Mouse (Mus musculus) fibroblast of lung, adult 2 months (primary cell): Measurements from ENCODE around the gene Gm44503.

ENCODE experiments used
- DNase-seq: peaks from one replicate; pipeline ENCODE4 v3.0.0-alpha.2; 2011; ENCODE audit warnings: low read depth

Gm44503 gene

DNA sequence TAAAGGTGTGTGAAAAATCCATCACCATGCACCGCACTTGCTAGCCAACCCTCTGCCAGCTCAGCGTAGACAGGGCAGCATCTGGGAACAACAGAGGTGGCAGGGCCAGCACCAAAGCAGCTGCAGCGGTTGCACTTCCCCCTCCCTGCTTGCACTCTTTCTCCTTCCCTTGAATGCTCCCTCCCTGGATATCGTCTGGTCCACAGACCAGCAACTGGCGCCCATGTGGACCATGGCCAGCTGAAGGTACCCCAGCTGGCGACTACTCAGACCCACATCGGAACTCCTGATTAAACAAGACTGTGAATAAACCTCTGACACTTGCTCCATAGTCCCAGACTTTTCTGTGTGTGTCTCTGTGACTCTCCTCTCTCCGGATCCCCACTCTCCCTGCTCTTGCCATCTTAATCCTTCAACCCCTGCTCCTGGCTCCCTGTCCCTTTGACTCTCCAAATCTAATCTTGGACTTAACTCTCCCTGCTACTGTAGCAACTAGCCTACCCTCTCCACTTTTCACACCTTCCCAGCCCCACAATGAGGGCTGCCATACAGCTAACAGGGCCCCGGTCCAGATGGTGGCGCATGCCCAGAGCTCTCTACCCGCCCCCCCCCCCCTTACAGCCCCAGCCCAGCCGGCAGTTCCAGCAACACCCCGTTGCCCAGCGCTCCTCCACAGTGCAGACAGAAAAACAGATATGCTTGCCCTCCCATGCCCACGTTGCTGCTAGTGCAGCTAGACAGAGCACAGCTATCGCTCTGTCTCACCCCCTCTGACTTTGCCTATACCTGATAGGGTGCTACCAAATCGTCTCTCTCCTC, 67.4 kb downstream of the Gm44503 start:
- no peak for DNase-seq

DNA sequence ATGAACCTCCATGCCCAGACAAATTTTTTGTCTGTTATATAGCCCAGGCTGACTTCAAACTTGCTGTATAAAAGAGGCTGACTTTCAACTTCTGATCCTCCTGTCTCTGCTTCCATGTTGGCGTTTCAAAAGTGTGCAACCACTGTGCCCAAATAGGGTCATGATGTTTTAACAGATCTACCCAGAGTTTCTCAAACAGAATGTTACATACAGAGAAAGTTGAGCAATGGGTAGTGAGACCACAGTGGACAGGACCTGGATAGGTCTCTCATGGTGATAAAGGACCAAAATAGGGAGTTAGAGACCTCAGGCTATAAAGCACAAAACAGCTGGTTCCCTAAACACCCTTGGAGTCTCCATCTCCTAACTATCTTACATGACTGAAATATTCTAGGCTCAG, 71.8 kb downstream of the Gm44503 start:
- DNase-seq, result no peak

DNA sequence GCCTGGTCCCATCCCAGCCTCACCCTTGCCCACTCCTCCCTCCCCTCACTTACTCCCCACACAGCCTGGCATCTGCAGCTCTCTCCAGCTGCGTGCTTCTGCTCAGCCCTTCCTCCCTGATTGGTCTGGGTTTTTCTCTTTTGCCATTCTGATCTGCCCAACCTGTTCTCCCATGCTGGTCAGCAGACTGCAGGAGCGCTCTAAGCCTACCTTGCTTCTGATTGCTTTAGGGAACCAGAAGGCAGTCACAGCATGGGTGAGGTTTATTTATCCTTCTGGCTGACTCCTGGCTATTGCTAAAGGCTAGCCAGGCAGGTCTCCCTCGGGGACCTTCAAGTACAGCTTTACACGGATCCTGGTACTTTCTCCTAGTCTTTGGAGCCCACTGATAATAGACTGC, 72.8 kb downstream of the Gm44503 start:
- no peak for DNase-seq

DNA sequence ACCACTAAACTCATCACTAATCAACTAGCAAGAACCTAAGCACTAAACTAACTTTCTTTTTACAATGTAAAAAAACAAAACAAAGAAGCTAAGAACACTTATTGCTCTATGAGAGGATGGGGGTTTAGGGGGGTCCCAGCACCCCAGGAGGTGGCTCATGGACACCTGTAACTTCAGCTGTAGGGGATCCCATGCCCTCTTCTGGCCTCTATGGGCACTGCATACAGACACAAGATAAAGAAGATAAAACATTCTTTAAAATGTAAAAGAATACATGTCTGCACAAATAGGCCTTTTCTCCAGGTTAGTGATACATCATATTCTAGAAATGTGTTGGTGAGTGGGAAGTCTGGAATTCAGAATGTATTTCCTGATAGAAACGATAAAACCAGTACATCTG, 74.8 kb downstream of the Gm44503 start:
- DNase-seq, result no peak

DNA sequence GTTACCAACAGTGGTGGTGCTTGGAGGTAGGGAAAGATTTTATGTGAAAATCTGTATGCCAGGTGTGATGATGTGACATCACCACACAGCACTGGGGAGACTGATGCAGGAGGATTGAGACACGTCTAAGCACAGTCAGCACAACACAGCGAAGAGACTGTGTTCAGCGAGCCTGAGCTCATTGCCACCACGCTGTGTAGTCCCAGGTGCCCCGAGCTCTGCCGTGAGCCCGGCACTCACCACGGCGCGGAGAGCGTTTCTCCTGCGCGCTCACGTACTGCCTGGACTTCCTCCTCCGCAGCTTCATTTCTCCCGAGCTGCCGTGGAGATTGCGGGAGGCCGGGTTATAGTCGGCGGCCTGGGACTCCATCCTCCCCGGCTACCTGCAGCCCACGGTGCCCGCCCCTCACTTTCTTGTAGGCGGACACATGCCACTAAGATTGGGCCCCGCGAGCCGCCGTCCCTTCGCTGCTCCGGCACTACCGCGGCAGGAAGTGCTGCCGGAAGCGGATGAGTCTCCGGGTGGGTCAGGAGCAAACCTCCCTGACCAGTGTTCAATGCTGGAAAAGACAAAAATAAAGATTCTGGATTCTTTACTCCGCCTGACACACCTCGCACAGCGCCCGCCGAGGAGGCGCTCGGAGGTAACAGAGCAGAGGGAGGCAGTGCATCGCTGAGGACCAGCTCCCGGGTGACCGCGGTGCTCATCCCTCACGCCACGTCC, 80.7 kb downstream of the Gm44503 start:
- peak; percentile 44 for DNase-seq

DNA sequence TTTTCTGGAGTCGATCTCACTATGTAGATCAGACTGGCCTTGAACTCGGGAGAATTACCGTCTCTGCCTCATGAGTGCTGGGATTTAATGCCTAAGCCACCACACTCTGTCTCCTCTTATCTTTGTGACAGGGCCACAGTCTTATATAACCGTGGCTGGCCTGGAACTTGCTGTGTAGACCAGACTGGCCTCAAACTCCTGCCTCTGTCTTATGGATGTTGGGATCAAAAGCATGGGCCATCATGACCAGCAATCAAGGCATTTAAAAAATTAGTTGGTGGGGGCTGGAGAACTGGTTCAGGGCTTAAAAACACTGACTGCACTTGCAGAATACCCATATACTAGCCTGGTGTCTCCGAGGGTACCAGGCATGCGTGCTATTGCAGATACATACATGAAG, 81.4 kb downstream of the Gm44503 start, which contains the start of gene Pigb:
Gene Pigb, minus strand, starts transcription at position 299 of the 400 bp plus-strand sequence.
- no peak for DNase-seq

DNA sequence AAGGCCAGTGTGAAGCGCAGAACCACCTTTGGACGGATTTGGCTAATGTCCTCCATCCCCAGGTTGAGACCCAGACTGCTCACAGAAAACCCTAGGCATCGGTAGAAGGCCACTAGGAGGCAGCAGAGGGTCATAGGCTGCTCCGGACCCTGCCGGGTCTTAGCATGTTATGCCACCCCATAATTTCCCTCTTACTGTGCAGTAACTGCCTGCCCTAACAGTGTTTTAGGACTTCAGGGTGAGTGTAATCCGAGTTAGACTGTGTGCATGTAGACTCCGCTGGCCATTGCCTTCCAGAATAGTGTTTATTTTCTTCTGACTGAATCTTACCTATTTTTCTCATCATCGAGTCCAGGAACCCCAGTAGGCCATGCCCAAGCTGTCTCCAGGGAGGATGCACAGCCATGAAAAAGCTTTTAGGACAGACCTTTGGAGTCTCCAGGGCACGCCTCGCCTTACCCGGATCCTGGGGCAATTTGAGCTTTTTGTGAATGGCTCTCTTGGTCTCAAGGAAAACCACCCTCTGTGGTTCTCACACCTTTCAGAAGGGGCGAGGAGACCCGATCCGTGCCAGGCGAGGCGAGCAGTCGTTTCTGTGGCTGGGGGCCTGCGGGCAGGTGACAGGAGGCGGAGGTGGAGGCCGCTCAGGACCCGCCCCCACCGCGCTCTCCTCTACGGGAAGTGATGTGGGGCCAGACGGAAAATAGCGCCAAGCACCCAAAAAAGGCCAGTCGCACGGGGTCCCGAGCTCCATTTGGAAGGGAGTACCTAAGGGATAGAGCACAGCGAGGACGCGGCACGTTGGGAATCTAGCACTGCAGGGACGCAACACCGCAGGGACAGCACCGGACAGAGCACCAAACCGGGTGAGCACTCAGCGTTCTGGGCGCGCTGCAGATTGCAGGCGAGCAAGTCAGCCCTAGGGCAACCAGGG, 85.8 kb downstream of the Gm44503 start, which contains the start of gene Rab27a:
Gene Rab27a, plus strand, starts transcription at position 709 of the 934 bp plus-strand sequence.
- peak; percentile 36 for DNase-seq

DNA sequence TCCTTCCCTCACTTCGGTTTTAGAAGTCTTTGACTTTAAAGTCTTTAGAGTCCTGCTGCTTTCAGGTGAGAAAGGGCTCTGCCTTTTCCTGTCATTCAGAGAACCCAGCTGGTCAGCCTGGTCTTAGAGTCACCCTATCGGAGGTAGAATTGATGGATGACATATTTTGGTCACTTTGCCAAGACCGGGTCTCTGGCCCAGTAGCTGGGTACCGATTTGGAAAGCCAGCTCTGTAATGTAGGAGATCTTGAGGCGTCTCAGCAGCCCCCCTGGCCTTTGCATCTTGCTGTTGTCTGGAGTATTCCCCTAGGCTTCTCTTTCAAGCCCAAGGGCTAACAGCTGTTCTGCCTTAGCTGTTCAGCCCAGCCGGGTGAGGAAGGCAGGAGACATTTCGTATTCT, 86.6 kb downstream of the Gm44503 start:
- DNase-seq, result no peak

DNA sequence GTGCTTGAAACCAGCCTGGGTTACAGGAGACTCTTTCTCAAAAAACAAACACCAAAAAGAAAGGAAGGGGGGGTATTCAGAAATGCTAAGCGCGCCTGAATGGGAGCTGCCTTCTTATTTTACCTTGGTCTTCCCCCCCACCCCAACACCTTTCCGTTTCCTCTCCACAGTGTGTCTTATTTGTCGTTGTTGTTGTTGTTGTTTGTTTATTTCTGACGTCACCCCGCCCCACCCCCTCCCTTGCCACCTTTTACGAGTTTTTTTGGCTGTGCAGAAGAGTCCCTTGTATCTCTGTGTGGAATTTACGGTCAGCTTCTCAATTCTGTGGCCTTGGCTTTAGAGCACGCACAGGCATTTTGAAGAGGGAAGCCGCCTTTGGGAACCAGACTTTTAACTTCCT, 87.1 kb downstream of the Gm44503 start:
- no peak for DNase-seq

DNA sequence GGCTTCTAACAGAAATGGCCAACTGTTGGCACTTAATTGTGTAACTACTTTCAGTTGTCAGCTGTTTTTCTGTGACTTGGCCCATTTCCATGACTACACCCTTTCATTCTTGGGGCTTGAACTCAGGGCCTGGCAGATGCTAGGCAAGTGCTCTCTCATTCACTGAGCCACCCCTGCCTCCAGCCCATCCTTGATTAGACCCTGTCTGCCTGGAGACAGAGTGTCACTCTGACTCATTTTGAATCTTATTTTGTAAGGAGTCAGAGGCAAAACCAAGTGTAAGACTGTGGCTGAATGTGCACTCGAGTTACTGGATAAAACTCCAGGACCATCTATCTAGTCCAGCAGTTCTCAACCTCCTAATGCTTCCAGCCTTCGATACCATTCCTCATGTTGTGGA, 89.3 kb downstream of the Gm44503 start:
- DNase-seq, result no peak

DNA sequence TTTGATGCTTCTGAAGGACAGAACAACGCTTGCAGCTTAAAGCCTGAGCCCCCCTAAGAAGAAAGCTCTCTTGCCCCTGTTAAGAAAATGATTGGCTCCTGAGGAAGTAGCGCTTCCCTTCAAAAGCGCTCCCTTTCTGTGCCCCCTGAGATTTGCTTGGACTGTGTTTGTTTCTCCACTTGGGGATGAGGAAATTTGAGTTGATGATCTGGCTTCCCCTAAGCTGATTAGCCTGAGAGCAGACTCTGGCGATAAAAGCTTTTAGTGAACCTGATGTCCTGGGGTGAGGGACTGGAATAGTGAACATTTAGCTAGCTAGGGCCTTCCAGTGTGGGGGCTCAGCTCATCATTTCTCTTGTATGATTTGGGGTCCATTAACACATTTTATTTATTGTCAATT, 90.3 kb downstream of the Gm44503 start:
- no peak for DNase-seq

DNA sequence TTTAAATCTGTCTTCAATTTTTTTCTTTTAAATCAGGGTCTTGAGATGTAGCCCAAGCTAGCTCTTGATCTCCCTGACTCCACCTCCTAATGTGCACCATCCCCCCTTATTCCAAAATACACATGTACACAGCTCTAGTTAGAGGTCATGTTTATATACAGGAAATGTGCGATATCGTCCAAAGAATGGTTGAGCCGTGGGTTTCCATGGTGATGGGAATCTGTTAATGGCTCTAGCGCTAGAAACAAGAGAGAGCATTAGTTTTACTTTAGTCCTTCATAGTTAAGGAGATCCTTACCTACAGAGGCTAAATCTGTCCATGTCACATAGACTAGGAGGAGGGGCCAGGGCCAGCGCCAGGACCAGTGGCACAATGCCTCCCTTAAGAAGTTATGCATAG, 91.2 kb downstream of the Gm44503 start:
- no peak for DNase-seq

DNA sequence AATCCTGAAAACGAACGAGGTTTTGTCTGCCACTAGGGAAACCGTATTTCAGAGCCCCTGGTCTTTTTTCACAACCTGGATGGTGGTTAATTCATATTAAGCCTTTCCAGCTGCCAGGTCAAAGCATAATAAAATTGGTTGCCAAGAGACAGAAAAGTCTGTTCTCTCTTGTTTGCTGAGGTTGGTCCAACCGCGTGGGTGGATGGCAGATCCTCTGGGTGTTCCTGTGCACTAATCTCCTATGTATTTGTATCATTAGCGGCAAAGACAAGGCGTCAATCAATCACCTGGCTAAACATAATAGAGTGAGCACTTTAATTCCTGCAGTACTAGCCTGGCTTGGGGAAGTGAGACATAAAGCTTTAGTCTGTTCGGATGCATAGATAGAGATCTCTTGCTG, 92.0 kb downstream of the Gm44503 start:
- DNase-seq, result no peak

DNA sequence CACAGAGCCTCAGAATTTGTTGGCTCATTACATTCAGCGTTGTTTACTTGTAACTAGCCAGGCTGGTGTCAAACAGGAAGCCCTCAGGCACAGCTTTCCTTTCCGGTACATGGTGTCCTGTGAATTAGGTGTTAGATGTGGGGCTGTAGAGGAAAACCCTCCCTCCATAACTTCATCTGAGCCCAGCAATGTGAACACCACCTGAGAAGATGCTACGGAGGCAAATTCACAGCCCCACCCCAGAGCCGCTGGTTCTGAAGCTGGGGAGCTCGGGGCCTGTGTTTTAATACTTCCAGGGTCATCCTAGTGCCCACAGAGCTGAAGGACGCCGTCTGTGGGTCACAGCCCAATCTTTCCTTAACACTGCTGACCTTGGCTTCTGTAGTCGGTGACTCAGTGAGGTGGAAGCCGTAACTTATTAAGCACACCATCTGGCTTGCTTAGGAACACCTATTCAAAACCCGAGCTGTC, 96.8 kb downstream of the Gm44503 start:
- DNase-seq, result no peak

DNA sequence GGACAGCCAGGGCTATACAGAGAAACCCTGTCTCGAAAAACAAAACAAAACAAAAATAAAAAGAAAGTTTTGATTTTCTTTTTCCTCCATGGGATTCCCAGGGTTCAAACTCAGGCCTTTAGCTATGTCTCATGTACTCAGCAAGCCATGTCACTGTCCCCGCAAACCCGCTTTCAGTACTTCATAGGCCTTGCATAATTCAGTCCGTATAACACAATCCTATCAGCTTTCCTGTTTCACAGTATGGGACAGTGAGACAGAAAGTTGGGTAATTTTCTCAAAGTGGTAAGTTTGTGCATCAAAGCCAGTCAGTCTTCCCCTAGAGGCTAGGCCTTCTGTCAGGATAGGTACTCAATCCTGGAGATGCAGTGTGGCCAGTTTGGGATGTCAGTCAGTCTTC, 100.6 kb downstream of the Gm44503 start:
- DNase-seq, result no peak

DNA sequence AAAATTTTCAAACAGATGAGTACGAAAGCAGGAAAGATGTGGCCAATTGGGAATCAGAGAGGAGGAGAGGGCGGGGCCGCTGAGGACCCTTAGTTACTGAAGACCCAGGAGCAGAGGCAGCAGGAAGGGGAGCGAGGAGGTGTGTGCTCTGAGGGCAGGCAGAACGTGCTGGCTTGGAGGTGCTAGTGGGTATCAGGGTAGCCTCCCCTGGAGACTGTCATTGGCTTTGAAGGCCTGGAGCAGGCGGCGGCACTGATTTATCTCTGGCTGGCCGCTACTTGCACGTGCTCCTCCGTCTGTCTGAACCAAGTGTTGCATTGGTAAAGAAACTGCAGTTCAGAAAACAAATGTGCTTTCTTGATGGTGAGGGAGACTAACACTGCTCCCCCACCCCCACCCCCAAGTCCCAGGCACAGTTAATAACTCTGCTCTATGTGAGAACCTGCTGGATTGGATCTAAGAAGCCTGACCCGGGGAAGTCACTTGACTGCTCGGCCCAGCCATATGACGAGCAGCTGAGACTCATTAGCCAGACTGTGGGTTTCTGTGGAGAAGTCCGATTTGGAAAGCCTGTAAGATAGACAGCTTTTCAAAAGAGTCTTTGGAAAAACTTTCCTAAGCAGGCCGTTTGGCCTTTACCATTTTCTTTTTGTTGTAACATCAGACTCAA, 105.1 kb downstream of the Gm44503 start:
- DNase-seq, result no peak
